Mouse (Mus musculus) MEL (cell line): ENCODE data around the gene Tmcc3. TPM values are rescaled to one million over a fixed set of nuclear protein-coding genes. Genes with fewer than 3 reads are reported as not detected.

Experiments
- DNase-seq: peaks from one replicate; pipeline ENCODE4 v3.0.0; 2011; ENCODE audit warnings: low read depth, low spot score
- H3K27ac ChIP-seq: 2 replicates; pipeline ENCODE4 v1.5.1; 2012; ENCODE audit warnings: low read depth, mild to moderate bottlenecking, control low read depth, low read length, moderate library complexity; ENCODE audit not compliant: control insufficient read depth
- H3K27me3 ChIP-seq, 2 experiments: fragments of 150-350 bp in 1 of 2; sonication (generic) in 1 of 2; 2 replicates each; pipeline ENCODE4 v1.6.1; 2012; ENCODE audit warnings: low read length in 2 of 2, mild to moderate bottlenecking in 2 of 2, improper control_type of control experiment in 1 of 2, moderate library complexity in 1 of 2; ENCODE audit not compliant: insufficient read depth in 2 of 2, control insufficient read depth in 1 of 2
- H3K36me3 ChIP-seq, 2 experiments: 2 replicates each; pipeline ENCODE4 v1.6.1; 2012 to 2014; ENCODE audit warnings: low read length in 2 of 2, improper control_type of control experiment in 1 of 2, inconsistent platforms in 1 of 2, mild to moderate bottlenecking in 1 of 2; ENCODE audit not compliant: insufficient read depth in 2 of 2, control insufficient read depth in 1 of 2
- H3K4me1 ChIP-seq, 2 experiments: fragments of 150-350 bp in 1 of 2; sonication (generic) in 1 of 2; 2 replicates each; pipeline ENCODE4 v1.6.1; 2012; ENCODE audit warnings: low read length in 2 of 2, improper control_type of control experiment in 1 of 2, mild to moderate bottlenecking in 1 of 2; ENCODE audit not compliant: insufficient read depth in 2 of 2, control insufficient read depth in 1 of 2
- H3K4me3 ChIP-seq, 2 experiments: fragments of 150-350 bp in 1 of 2; sonication (generic) in 1 of 2; 2 replicates each; pipeline ENCODE4 v1.5.1; 2012; ENCODE audit warnings: low read depth in 2 of 2, low read length in 2 of 2, mild to moderate bottlenecking in 2 of 2, moderate library complexity in 2 of 2, control low read depth in 1 of 2, improper control_type of control experiment in 1 of 2; ENCODE audit not compliant: control insufficient read depth in 1 of 2, insufficient read depth in 1 of 2
- H3K79me2 ChIP-seq: 2 replicates; pipeline ENCODE4 v1.6.1; 2012; ENCODE audit warnings: mild to moderate bottlenecking, low read length, moderate library complexity; ENCODE audit not compliant: control insufficient read depth, poor library complexity, insufficient read depth
- H3K9ac ChIP-seq: 2 replicates; pipeline ENCODE4 v1.6.1; 2012; ENCODE audit warnings: low read depth, mild to moderate bottlenecking, control low read depth, low read length, moderate library complexity; ENCODE audit not compliant: control insufficient read depth, poor library complexity, severe bottlenecking
- H3K9me3 ChIP-seq: fragments of 150-350 bp; sonication (generic); replicated peaks from 2 replicates; pipeline ENCODE4 v1.6.1; 2012; ENCODE audit warnings: mild to moderate bottlenecking, low read length, improper control_type of control experiment, moderate library complexity; ENCODE audit not compliant: insufficient read depth
- CHD1 ChIP-seq: IDR thresholded peaks from 2 replicates; pipeline ENCODE4 v1.6.1; 2012; ENCODE audit warnings: low read depth, mild to moderate bottlenecking, inconsistent platforms, low read length, improper control_type of control experiment
- CTCF ChIP-seq, 3 experiments: IDR thresholded peaks in 2 of 3; conservative IDR thresholded peaks in 1 of 3; 2 replicates each; pipeline ENCODE4 v1.5.1; 2011 to 2012; ENCODE audit warnings: low read length in 3 of 3, low read depth in 2 of 3, mild to moderate bottlenecking in 2 of 3, improper control_type of control experiment in 1 of 3, inconsistent platforms in 1 of 3, mixed read lengths in 1 of 3, moderate library complexity in 1 of 3; ENCODE audit not compliant: control insufficient read depth in 1 of 3, insufficient read depth in 1 of 3, poor library complexity in 1 of 3, severe bottlenecking in 1 of 3
- EP300 ChIP-seq, 2 experiments: IDR thresholded peaks; 2 replicates each; pipeline ENCODE4 v1.6.1; 2011; ENCODE audit warnings: improper control_type of control experiment in 2 of 2, low read length in 2 of 2, low read depth in 1 of 2, mild to moderate bottlenecking in 1 of 2
- GATA1 ChIP-seq: IDR thresholded peaks from 2 replicates; pipeline ENCODE4 v1.6.1; 2011; ENCODE audit warnings: low read depth, low read length, improper control_type of control experiment
- HCFC1 ChIP-seq: IDR thresholded peaks from 2 replicates; pipeline ENCODE4 v1.6.1; 2012; ENCODE audit warnings: low read depth, mild to moderate bottlenecking, inconsistent platforms, low read length, improper control_type of control experiment, moderate library complexity
- MAFK ChIP-seq: IDR thresholded peaks from 2 replicates; pipeline ENCODE4 v1.6.1; 2011; ENCODE audit warnings: low read depth, mild to moderate bottlenecking, low read length, improper control_type of control experiment, borderline replicate concordance
- MAZ ChIP-seq: IDR thresholded peaks from 2 replicates; pipeline ENCODE4 v1.6.1; 2012; ENCODE audit warnings: low read depth, mild to moderate bottlenecking, inconsistent platforms, low read length, improper control_type of control experiment
- NELFE ChIP-seq: IDR thresholded peaks from 2 replicates; pipeline ENCODE4 v1.6.1; 2011; ENCODE audit warnings: low read depth, low read length, improper control_type of control experiment
- RAD21 ChIP-seq: IDR thresholded peaks from 2 replicates; pipeline ENCODE4 v1.6.1; 2011; ENCODE audit warnings: mild to moderate bottlenecking, low read depth, low read length, improper control_type of control experiment
- UBTF ChIP-seq: IDR thresholded peaks from 2 replicates; pipeline ENCODE4 v1.6.1; 2012; ENCODE audit warnings: low read depth, mild to moderate bottlenecking, inconsistent platforms, low read length, improper control_type of control experiment, moderate library complexity, borderline replicate concordance; ENCODE audit not compliant: insufficient read depth
- USF1 ChIP-seq: IDR thresholded peaks from 2 replicates; pipeline ENCODE4 v1.6.1; 2014; ENCODE audit warnings: low read depth, mild to moderate bottlenecking, inconsistent platforms, low read length, improper control_type of control experiment, moderate library complexity
- ZC3H11A ChIP-seq: IDR thresholded peaks from 2 replicates; pipeline ENCODE4 v1.6.1; 2012; ENCODE audit warnings: low read depth, mild to moderate bottlenecking, inconsistent platforms, low read length, improper control_type of control experiment
- ZNF384 ChIP-seq: IDR thresholded peaks from 2 replicates; pipeline ENCODE4 v1.6.1; 2012; ENCODE audit warnings: low read depth, mild to moderate bottlenecking, inconsistent platforms, low read length, improper control_type of control experiment
- polyA plus RNA-seq, 2 experiments: library from polyadenylated mRNA; stranded (reverse) in 1 of 2; unstranded in 1 of 2; fragments of >175 nt in 1 of 2; fragments of >200 nt in 1 of 2; gene quantifications; 2 replicates each; pipeline versions ENCODE4 v1.2.1 to v1.2.4; 2012; ENCODE audit warnings: low replicate concordance in 2 of 2, low read depth in 1 of 2; ENCODE audit not compliant: insufficient read length in 2 of 2, insufficient read depth in 1 of 2, missing spikeins in 1 of 2
- total RNA-seq: library from RNA; depleted of rRNA; stranded (reverse); fragments of 300-350 nt; gene quantifications from 2 replicates; pipeline ENCODE4 v1.2.3, GENCODE M21; 2012

Tmcc3 gene
- total and polyA plus RNA-seq, 3 experiments: 1.3 to 2.6 TPM; not detected in 1

- peaks cover 19 to 26% of the 10 kb centered on the region in 2 experiments for H3K4me1 ChIP-seq
- no peak for TF ChIP-seq EP300 (IDR thresholded peaks at IDR 0.05; ENCODE audit: low read depth in 1 of 2, low read length in 2 of 2)
- TF ChIP-seq HCFC1: no peak
- TF ChIP-seq ZNF384: no peak
Observed at GRCm38 (mm10) chr10:94568867-94569266, 257.1 kb downstream of the Tmcc3 start.

DNA sequence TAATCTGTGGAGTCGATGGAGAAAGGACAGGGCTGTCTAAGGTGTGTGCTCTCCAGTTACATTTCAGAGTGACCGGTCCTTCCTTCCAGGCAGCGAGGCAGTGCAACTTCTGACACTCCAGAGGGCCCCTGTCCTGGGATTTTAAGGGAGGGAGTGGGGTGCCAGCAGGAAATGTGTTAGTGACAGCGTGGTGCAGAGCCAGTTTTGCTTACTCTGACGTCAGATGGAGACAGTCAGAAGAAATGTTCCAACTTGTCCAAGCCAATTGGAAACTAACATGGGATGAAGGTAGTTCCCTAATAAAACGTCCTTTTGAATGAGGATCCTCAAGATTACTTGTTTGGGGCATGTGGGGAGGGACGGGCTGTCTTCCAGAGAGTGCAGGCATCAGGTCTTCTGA is 258.0 kb downstream of the Tmcc3 start:
- Histone ChIP-seq H3K4me3 (no peak overlapping the region), H3K27ac (no peak overlapping the region), H3K9me3 (no peaks in the 10 kb centered on the region), H3K27me3 (no peaks in the 10 kb centered on the region), H3K9ac (no peak overlapping the region), H3K4me1 (peaks cover 16 to 33% of the 10 kb centered on the region in 2 experiments), H3K36me3 (peaks cover 0 to 26% of the 10 kb centered on the region in 2 experiments; a peak in 2 of 4 replicates), H3K79me2 (no peaks in the 10 kb centered on the region)
- DNase-seq: no peak
- no peak for TF ChIP-seq GATA1
- TF ChIP-seq NELFE: no peak
- TF ChIP-seq RAD21: no peak
- no peak for TF ChIP-seq MAFK
- TF ChIP-seq USF1: no peak
- no peak for TF ChIP-seq MAZ
- TF ChIP-seq CHD1: no peak

More at GRCm38 (mm10) chr10:94568867-94569266, 257.1 kb downstream of the Tmcc3 start:
- Histone ChIP-seq H3K4me3 (no peak overlapping the region), H3K9me3 (no peaks in the 10 kb centered on the region), H3K27ac (no peak overlapping the region), H3K9ac (no peak overlapping the region), H3K36me3 (peaks cover 0 to 24% of the 10 kb centered on the region in 2 experiments; a peak in 2 of 4 replicates), H3K79me2 (no peaks in the 10 kb centered on the region), H3K27me3 (no peaks in the 10 kb centered on the region)
- no peak for DNase-seq

DNA sequence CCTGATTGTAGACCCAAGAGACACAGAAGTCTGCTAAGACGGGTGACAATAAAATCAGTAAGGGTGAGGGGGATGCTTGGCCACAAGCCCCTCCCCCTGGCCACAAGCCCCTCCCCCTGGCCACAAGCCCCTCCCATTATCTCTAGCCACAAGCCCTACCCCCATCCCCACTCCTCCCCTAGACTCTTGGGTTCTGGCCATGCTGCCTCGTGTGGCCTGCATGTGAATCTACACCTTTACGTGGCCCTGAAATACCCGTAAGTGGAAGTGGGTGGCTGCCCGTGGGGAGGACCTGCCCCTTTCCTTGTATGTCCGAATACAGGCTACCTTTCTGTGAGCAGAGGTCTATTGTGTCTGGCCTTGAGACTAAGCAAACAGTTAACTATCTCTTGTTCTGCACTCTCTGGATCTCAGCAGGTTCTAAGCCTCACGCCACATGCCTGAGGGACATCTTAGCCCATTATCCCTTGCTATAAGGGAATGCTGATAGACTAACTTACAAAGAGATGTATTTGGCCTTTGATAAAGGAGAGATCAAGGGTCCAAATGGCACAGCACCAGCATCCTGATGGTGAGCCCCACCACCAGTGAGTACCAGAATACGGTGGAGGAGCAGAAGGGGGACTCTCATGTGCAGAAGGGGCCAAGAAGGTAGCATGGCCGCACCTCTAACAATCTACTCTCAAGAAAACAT is 260.3 kb downstream of the Tmcc3 start:
- Histone ChIP-seq H3K27ac (no peak overlapping the region), H3K4me1 (peaks cover 12 to 43% of the 10 kb centered on the region in 2 experiments), H3K9ac (no peak overlapping the region), H3K4me3 (no peak overlapping the region), H3K9me3 (no peaks in the 10 kb centered on the region)
- no peak for TF ChIP-seq ZC3H11A
- peak in 1 of 3 experiments; percentile 26; a peak in 2 of 6 replicates for TF ChIP-seq CTCF (IDR thresholded peaks at IDR 0.05 in 2 of 3, conservative IDR thresholded peaks at IDR 0.05 in 1 of 3; ENCODE audit: control insufficient read depth in 1 of 3, insufficient read depth in 1 of 3, low read depth in 2 of 3, low read length in 3 of 3, poor library complexity in 1 of 3, severe bottlenecking in 1 of 3)
- TF ChIP-seq UBTF: no peak
- TF ChIP-seq, all 39 proteins: peak for 1
- DNase-seq: peak; percentile 56
- Histone ChIP-seq H3K36me3 (peaks cover 0 to 24% of the 10 kb centered on the region in 2 experiments; a peak in 2 of 4 replicates), H3K79me2 (no peaks in the 10 kb centered on the region), H3K27me3 (no peaks in the 10 kb centered on the region)
